ENCODE assay signal across 18 mouse cellular contexts in genomic region chr2:133399059-133399690, GRCm38 (mm10).
DNase-seq lines count a peak whose midpoint lies in the region; ATAC-seq lines count a peak whose summit lies in the region.
"Had no signal": no experiment of that assay in that cellular context is flagged by ENCODE, and none has a peak within 500 bp of the region (broad histone marks: within the 10 kb centered on the region; RNA-seq: fewer than 3 reads in every experiment).

No protein-coding gene starts in this region.

- H3K4me1 ChIP-seq in heart, embryonic 12.5 days (replicated peaks): peaks cover 6% of the 10 kb centered on the region
- H3K4me1 ChIP-seq in liver, embryonic 11.5 days (replicated peaks; ENCODE audit: control insufficient read depth, insufficient read depth, low read length): peaks cover 4% of the 10 kb centered on the region; the same call in 1 of the 2 replicates
- peaks cover 3% of the 10 kb centered on the region for H3K4me1 ChIP-seq in forebrain, embryonic 16.5 days (replicated peaks; ENCODE audit: control insufficient read depth, insufficient read depth, low read length)

- no peak overlapping the region for H3K4me2 ChIP-seq in heart, embryonic 12.5 days
- H3K4me2 ChIP-seq in liver, embryonic 11.5 days: no peak overlapping the region
- no peak overlapping the region for H3K4me2 ChIP-seq in forebrain, embryonic 16.5 days (ENCODE audit: low read length)
- H3K4me2 ChIP-seq: forebrain, embryonic 13.5 days; hindbrain, embryonic 12.5 days; midbrain, embryonic 11.5 days had no signal

- no peak overlapping the region for H3K9ac ChIP-seq in heart, embryonic 12.5 days
- H3K9ac ChIP-seq in liver, embryonic 11.5 days (ENCODE audit: low read depth, low read length): no peak overlapping the region
- no peak overlapping the region for H3K9ac ChIP-seq in forebrain, embryonic 16.5 days (replicated peaks; ENCODE audit: low read depth, low read length)
- H3K9ac ChIP-seq: forebrain, embryonic 13.5 days; hindbrain, embryonic 12.5 days had no signal

- H3K27ac ChIP-seq in heart, embryonic 12.5 days (ENCODE audit: poor library complexity, severe bottlenecking): no peak overlapping the region
- H3K27ac ChIP-seq in liver, embryonic 11.5 days (ENCODE audit: low read depth, low read length): no peak overlapping the region; the same call in none of the 2 replicates
- no peak overlapping the region for H3K27ac ChIP-seq in forebrain, embryonic 16.5 days (ENCODE audit: low read length)
- H3K27ac ChIP-seq: forebrain, embryonic 13.5 days; hindbrain, embryonic 12.5 days had no signal

- DNase-seq in heart, postnatal 25 days (ENCODE audit: low spot score): no peak
- DNase-seq in hindlimb bud, embryonic 11.5 days (ENCODE audit: extremely low spot score, low read depth, low spot score): peak; percentile 80
- no peak for DNase-seq in liver, embryonic 11.5 days (ENCODE audit: low spot score)
- DNase-seq in left cerebral cortex, adult 9 months (ENCODE audit: low spot score in 2 of 2): no peak
- DNase-seq in left cerebral cortex, adult 11 months (ENCODE audit: low spot score): no peak
- DNase-seq: adrenal gland, postnatal 14 days; B cell, adult 2 months; cerebellum, adult 8-10 months; kidney, adult 2 months; kidney, postnatal 14 days; lung, adult 18-20 months; right cerebral cortex, postnatal 4 days; thymus, postnatal 36 days had no signal

- H3K4me3 ChIP-seq in heart, embryonic 12.5 days: no peak overlapping the region
- no peak overlapping the region for H3K4me3 ChIP-seq in liver, embryonic 11.5 days (ENCODE audit: low read depth, low read length)
- H3K4me3 ChIP-seq in forebrain, embryonic 16.5 days (replicated peaks; ENCODE audit: low read length): no peak overlapping the region
- H3K4me3 ChIP-seq: forebrain, embryonic 13.5 days; hindbrain, embryonic 12.5 days had no signal

- intact Hi-C loops in heart, postnatal 25 days (cut with DNase I): no loop called here

- ATAC-seq in heart, embryonic 12.5 days (ENCODE audit: insufficient number of reproducible peaks, low FRiP score): peak; percentile 76
- peak; percentile 84 for ATAC-seq in liver, embryonic 11.5 days (replicated peaks; ENCODE audit: low FRiP score)
- ATAC-seq in forebrain, embryonic 16.5 days: no peak
- ATAC-seq: forebrain, embryonic 13.5 days had no signal

- H3K27me3 ChIP-seq in heart, embryonic 12.5 days (replicated peaks): no peaks in the 10 kb centered on the region
- H3K27me3 ChIP-seq in liver, embryonic 11.5 days (replicated peaks; ENCODE audit: control insufficient read depth, insufficient read depth, low read length): no peaks in the 10 kb centered on the region
- 0 out of 2 replicates have a peak, but pooled peaks cover 2% of the 10 kb centered on the region for H3K27me3 ChIP-seq in forebrain, embryonic 16.5 days (replicated peaks; ENCODE audit: control insufficient read depth, insufficient read depth, low read length)

- 68% methylated on average over 5 of the region's 5 CpGs for WGBS in heart, embryonic 12.5 days
- WGBS in liver, embryonic 11.5 days: 63% methylated on average over 5 of the region's 5 CpGs
- WGBS in forebrain, embryonic 16.5 days: 85% methylated on average over 5 of the region's 5 CpGs

- no peaks in the 10 kb centered on the region for H3K9me3 ChIP-seq in heart, embryonic 12.5 days (replicated peaks)
- H3K9me3 ChIP-seq in liver, embryonic 11.5 days (ENCODE audit: control insufficient read depth, low read length): no peaks in the 10 kb centered on the region
- no peaks in the 10 kb centered on the region for H3K9me3 ChIP-seq in forebrain, embryonic 16.5 days (ENCODE audit: control insufficient read depth, low read length)
- H3K9me3 ChIP-seq: forebrain, embryonic 13.5 days; hindbrain, embryonic 12.5 days had no signal

- no peaks in the 10 kb centered on the region for H3K36me3 ChIP-seq in heart, embryonic 12.5 days
- H3K36me3 ChIP-seq in liver, embryonic 11.5 days (ENCODE audit: control insufficient read depth, insufficient read depth, low read length): no peaks in the 10 kb centered on the region
- H3K36me3 ChIP-seq in forebrain, embryonic 16.5 days (ENCODE audit: control insufficient read depth, insufficient read depth): no peaks in the 10 kb centered on the region
- H3K36me3 ChIP-seq: hindbrain, embryonic 12.5 days had no signal
